Mouse (Mus musculus) neural tube, embryonic 11.5 days (tissue): ENCODE data around the gene Timd4. TPM values are rescaled to one million over a fixed set of nuclear protein-coding genes. Genes with fewer than 3 reads are reported as not detected.

Experiments used
- ATAC-seq: fragments of 200-750 bp; cut with Nextera tagmentation; 2 replicates; pipeline ENCODE4 v1.8.0; 2017; ENCODE audit warnings: moderate number of reproducible peaks, mild to moderate bottlenecking, moderate TSS enrichment, moderate library complexity; ENCODE audit not compliant: insufficient read depth, low FRiP score, low TSS enrichment
- DNase-seq: peaks from one replicate; pipeline ENCODE4 v3.0.0-alpha.2; 2015; ENCODE audit warnings: low spot score
- H3K27ac ChIP-seq: fragments of 300-500 bp; sonication (generic); 2 replicates; pipeline ENCODE4 v1.5.1; 2014; ENCODE audit warnings: low read depth, mild to moderate bottlenecking, low read length
- H3K27me3 ChIP-seq: fragments of 300-500 bp; sonication (generic); 2 replicates; pipeline ENCODE4 v1.6.1; 2014; ENCODE audit warnings: mild to moderate bottlenecking, low read length, mixed read lengths; ENCODE audit not compliant: control insufficient read depth, insufficient read depth
- H3K36me3 ChIP-seq: fragments of 300-500 bp; sonication (generic); 2 replicates; pipeline ENCODE4 v1.6.1; 2014; ENCODE audit warnings: mild to moderate bottlenecking, low read length, moderate library complexity, mixed read lengths; ENCODE audit not compliant: control insufficient read depth, insufficient read depth
- H3K4me1 ChIP-seq: fragments of 300-500 bp; sonication (generic); 2 replicates; pipeline ENCODE4 v1.6.1; 2014; ENCODE audit warnings: low read length, mixed read lengths; ENCODE audit not compliant: control insufficient read depth, insufficient read depth
- H3K4me2 ChIP-seq: fragments of 300-500 bp; sonication (generic); 2 replicates; pipeline ENCODE4 v1.6.1; 2014; ENCODE audit warnings: low read depth, mild to moderate bottlenecking, moderate library complexity
- H3K4me3 ChIP-seq: fragments of 300-500 bp; sonication (generic); 2 replicates; pipeline ENCODE4 v1.5.1; 2014; ENCODE audit warnings: low read depth, low read length
- H3K9ac ChIP-seq: fragments of 300-500 bp; sonication (generic); 2 replicates; pipeline ENCODE4 v1.6.1; 2014; ENCODE audit warnings: mild to moderate bottlenecking, low read length
- H3K9me3 ChIP-seq: fragments of 300-500 bp; sonication (generic); 2 replicates; pipeline ENCODE4 v1.6.1; 2016; ENCODE audit warnings: low read length; ENCODE audit not compliant: control insufficient read depth
- WGBS: fragments of 180-500 bp; shearing (Covaris S2); extraction: QIAGEN DNeasy Blood & Tissue Kit; methylation state at CpG from one replicate; pipeline ENCODE4 v1.1.7; 2014; 5-methylcytosine and 5-hydroxymethylcytosine counted together
- polyA plus RNA-seq: library from polyadenylated mRNA; unstranded; fragments of >200 nt; fragmentation: Nextera tagmentation; extraction: Ambion mirVana; gene quantifications from 2 replicates; pipeline ENCODE4 v1.2.1, GENCODE M21; 2014

Gene Timd4
- 0.15 and 0.17 TPM in 2 replicates for polyA plus RNA-seq

- Histone ChIP-seq H3K4me2 (no peak within 1 kb of the TSS), H3K9me3 (no peaks in the 10 kb centered on the region), H3K36me3 (no peaks in the 10 kb centered on the region), H3K27ac (no peak within 1 kb of the TSS), H3K27me3 (no peaks in the 10 kb centered on the region), H3K4me3 (no peak within 1 kb of the TSS), H3K4me1 (no peaks in the 10 kb centered on the region), H3K9ac (no peak within 1 kb of the TSS)
- DNase-seq, result no peak
- 92% methylated on average over 5 of the region's 5 CpGs for WGBS
- ATAC-seq, result no peak
These were observed at the start of gene Timd4 for GRCm38 (mm10) chr11:46810511-46810910. TSS of gene Timd4 (plus strand) at chr11:46810800.

- Histone ChIP-seq H3K27me3 (no peaks in the 10 kb centered on the region), H3K9me3 (no peaks in the 10 kb centered on the region), H3K36me3 (no peaks in the 10 kb centered on the region), H3K9ac (no peak overlapping the region), H3K27ac (no peak overlapping the region), H3K4me2 (no peak overlapping the region), H3K4me3 (no peak overlapping the region), H3K4me1 (no peaks in the 10 kb centered on the region)
- ATAC-seq (no peak), DNase-seq (no peak)
- WGBS, result 78% methylated on average over 3 of the region's 3 CpGs
These were observed 33.7 kb upstream of the Timd4 start for GRCm38 (mm10) chr11:46776879-46777278.

- Histone ChIP-seq H3K36me3 (no peaks in the 10 kb centered on the region), H3K27me3 (no peaks in the 10 kb centered on the region), H3K4me1 (no peaks in the 10 kb centered on the region), H3K4me3 (no peak overlapping the region), H3K27ac (no peak overlapping the region), H3K9ac (no peak overlapping the region), H3K9me3 (no peaks in the 10 kb centered on the region), H3K4me2 (no peak overlapping the region)
- WGBS, result 88% methylated on average over 2 of the region's 2 CpGs
- DNase-seq (no peak), ATAC-seq (no peak)
These were observed 30.8 kb upstream of the Timd4 start for GRCm38 (mm10) chr11:46779811-46780210.

- no peak for ATAC-seq
- H3K27me3 ChIP-seq, result no peaks in the 10 kb centered on the region
- H3K4me1 ChIP-seq, result no peaks in the 10 kb centered on the region
- no peak overlapping the region for H3K4me2 ChIP-seq
- no peak overlapping the region for H3K27ac ChIP-seq
- WGBS, result 93% methylated on average over 2 of the region's 2 CpGs
- H3K4me3 ChIP-seq, result no peak overlapping the region
- no peak overlapping the region for H3K9ac ChIP-seq
- no peak for DNase-seq
- no peaks in the 10 kb centered on the region for H3K36me3 ChIP-seq
- H3K9me3 ChIP-seq, result no peaks in the 10 kb centered on the region
These were observed 6.2 kb upstream of the Timd4 start for GRCm38 (mm10) chr11:46804440-46804839.

GRCm38 (mm10) chr11:46817692-46818091 is 7.1 kb downstream of the Timd4 start:
- H3K9me3 ChIP-seq, result no peaks in the 10 kb centered on the region

GRCm38 (mm10) chr11:46819930-46820329 is 9.3 kb downstream of the Timd4 start:
- Histone ChIP-seq H3K27ac (no peak overlapping the region), H3K4me1 (no peaks in the 10 kb centered on the region), H3K4me3 (no peak overlapping the region), H3K27me3 (no peaks in the 10 kb centered on the region), H3K9me3 (no peaks in the 10 kb centered on the region), H3K4me2 (no peak overlapping the region), H3K9ac (no peak overlapping the region), H3K36me3 (no peaks in the 10 kb centered on the region)
- 73% methylated on average over 4 of the region's 4 CpGs for WGBS
- DNase-seq (no peak), ATAC-seq (no peak)

More at GRCm38 (mm10) chr11:46817692-46818091, 7.1 kb downstream of the Timd4 start:
- 84% methylated on average over 5 of the region's 5 CpGs for WGBS
- Histone ChIP-seq H3K9ac (no peak overlapping the region), H3K4me3 (no peak overlapping the region), H3K27ac (no peak overlapping the region), H3K4me2 (no peak overlapping the region), H3K36me3 (no peaks in the 10 kb centered on the region), H3K4me1 (no peaks in the 10 kb centered on the region), H3K27me3 (no peaks in the 10 kb centered on the region)
- ATAC-seq, result no peak
- no peak for DNase-seq

- Histone ChIP-seq H3K27me3 (no peaks in the 10 kb centered on the region), H3K4me1 (no peaks in the 10 kb centered on the region), H3K36me3 (no peaks in the 10 kb centered on the region), H3K4me2 (no peak overlapping the region), H3K9me3 (no peaks in the 10 kb centered on the region), H3K9ac (no peak overlapping the region), H3K27ac (no peak overlapping the region), H3K4me3 (no peak overlapping the region)
- ATAC-seq (no peak), DNase-seq (no peak)
- 88% methylated on average over 2 of the region's 2 CpGs for WGBS
These were observed 19.7 kb downstream of the Timd4 start for GRCm38 (mm10) chr11:46830348-46830747.

- Histone ChIP-seq H3K4me1 (no peaks in the 10 kb centered on the region), H3K36me3 (no peaks in the 10 kb centered on the region), H3K9ac (no peak overlapping the region), H3K9me3 (no peaks in the 10 kb centered on the region), H3K27ac (no peak overlapping the region), H3K4me2 (no peak overlapping the region), H3K4me3 (no peak overlapping the region), H3K27me3 (no peaks in the 10 kb centered on the region)
- 64% methylated on average over 1 of the region's 1 CpGs for WGBS
- ATAC-seq (no peak), DNase-seq (no peak)
These were observed 24.5 kb downstream of the Timd4 start for GRCm38 (mm10) chr11:46835080-46835479.

- H3K9me3 ChIP-seq, result no peaks in the 10 kb centered on the region
- H3K4me2 ChIP-seq, result no peak overlapping the region
- H3K9ac ChIP-seq, result no peak overlapping the region
- no peaks in the 10 kb centered on the region for H3K4me1 ChIP-seq
- no peaks in the 10 kb centered on the region for H3K36me3 ChIP-seq
- no peak overlapping the region for H3K4me3 ChIP-seq
- no peak overlapping the region for H3K27ac ChIP-seq
- 74% methylated on average over 2 of the region's 2 CpGs for WGBS
- ATAC-seq, result no peak
- no peak for DNase-seq
- no peaks in the 10 kb centered on the region for H3K27me3 ChIP-seq
These were observed 31.6 kb downstream of the Timd4 start for GRCm38 (mm10) chr11:46842015-46842726.
